Mouse (Mus musculus) ovary, postnatal 10 days (tissue): ENCODE results near the gene Sh2b1.

Source experiments
- DNase-seq: peaks from one replicate; pipeline ENCODE4 v3.0.0; 2022; ENCODE audit warnings: low spot score

Gene Sh2b1

DNA sequence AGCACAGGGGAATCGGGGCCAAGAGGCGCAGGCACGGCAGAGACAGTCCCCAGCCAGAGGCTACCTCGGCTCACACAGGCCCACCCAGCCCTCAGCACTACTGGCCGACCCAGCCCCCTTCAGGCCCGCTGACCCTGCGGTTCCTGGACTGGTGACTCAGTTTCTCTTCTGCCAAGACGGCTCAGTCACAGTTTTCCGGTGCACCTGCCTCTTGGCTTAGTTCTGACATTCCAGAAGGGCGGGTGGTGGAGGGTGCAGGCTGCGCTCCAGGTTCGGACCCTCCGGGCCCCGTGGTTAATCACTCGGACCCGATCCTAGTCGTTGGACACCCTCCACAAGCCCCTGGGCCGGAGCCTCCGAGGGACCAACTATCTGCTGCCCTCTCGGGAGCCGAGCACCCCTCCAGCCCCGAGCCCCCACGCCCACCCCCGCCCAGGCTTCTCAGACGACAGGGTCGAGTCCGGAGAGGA, 703 bp downstream of the Sh2b1 start:
- no peak for DNase-seq

DNA sequence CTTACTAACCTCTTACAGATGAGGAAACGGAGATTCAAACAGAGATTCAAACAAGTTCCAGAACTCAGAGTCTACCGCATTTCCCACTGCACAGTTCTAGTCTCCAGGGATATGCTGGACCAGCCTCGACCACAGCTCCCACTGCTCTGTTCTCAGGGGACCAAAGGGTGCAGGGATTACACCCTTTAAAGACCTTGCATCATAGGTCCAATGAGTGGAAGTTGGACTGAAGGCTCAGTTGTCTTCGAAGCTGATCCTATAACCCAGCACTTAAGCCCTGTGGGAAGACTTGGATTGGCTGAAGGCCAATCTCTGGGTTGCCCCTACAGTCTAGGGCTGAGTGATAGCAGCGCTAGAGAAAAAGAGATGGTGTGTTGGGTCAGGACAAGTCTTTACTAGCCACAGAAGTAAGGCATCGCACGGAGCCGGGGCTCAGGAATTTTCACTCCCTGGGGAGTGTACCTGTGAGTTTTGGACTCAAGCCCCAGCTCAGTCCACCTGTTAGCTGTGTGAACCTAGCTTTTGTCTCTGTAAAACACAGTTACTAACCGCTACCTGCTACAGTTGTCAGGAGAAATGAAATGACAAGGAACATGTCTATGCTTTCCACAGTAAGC, 1.6 kb downstream of the Sh2b1 start:
- DNase-seq = no peak

DNA sequence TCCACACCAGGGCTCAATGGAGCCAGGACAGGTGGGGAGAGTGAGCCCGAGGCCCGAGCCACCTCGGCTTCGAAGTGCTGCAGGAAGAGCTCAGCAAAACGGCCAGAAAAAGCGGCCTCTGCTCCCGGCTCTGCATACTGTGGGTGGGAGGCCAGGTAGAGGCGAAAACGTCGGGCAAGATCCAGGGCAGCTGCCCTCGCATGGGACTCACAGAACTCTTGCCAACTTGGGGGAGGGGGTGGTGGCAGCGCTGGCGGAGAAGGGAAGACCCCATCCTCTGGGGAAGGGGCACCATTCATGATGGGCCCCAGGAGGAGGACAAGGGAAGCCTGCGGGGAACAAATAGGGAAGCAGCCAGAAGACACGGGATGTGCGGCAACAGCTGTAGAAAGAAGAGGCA, 2.5 kb downstream of the Sh2b1 start:
- no peak for DNase-seq

DNA sequence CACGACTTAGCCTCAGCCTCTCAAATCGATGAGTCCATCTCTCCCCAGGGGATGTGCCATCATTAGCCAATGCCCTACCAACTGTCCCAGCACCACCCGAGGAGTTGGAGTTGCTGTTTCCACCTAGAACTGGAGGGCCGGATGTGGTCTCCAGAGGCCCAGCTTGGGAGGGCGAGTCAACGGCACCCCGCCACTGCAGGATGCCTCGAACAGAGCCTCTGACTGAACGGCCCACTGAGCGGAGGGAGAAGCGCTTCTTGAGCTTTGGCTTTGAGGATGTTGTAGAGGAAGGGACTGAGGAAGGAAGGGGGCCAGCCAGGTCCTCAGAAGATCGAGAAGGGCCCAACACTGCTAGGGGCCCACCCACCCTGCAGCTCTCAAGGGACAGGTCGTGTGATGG, 2.9 kb downstream of the Sh2b1 start:
- no peak for DNase-seq

GRCm38 (mm10) chr7:126471853-126472252, 3.4 kb downstream of the Sh2b1 start:
- no peak for DNase-seq

- DNase-seq = no peak
Observed at GRCm38 (mm10) chr7:126471361-126471760, 3.9 kb downstream of the Sh2b1 start.

DNA sequence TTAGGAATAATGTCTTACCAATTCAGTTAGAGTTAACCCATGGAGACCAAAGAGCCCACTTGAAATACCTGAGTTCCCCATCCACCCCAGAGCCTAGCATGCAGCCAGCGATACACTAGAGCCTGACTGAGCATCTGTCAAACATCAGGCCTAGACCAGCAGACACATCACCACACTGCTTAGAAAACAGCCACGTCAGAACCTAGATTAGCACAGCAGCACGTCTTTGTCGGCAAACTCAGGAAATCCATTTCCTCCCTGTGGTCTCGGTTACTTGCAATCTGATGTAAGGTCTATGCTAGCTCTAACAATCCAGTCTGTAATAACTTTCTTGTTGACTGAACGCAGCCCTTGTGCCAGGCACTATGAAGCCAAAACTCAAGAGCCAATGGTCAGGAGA, 5.1 kb downstream of the Sh2b1 start:
- DNase-seq = no peak

- no peak for DNase-seq
Observed at GRCm38 (mm10) chr7:126467834-126468627, 7.2 kb downstream of the Sh2b1 start.

DNA sequence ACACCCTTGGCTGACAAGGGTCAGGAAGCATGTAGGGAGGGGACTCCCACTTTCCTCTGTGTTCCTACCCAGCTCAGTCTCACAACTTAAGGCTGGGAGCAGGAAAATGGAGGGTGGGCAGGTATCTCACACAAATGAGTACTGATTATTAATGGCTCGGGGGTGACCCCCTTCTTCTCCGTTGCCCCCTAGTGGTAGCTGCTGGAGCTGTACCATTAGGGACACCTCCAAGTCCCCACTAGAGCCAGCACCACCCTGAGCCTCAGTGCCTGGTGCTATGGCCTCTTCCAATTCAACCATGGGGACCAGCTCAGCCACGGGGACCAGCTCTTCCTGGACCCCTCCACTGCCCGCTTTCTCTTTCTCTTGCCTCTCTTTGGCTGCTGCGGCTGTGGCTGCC, 8.0 kb downstream of the Sh2b1 start:
- DNase-seq = no peak

- DNase-seq = no peak
Observed at GRCm38 (mm10) chr7:126466707-126467106, 8.5 kb downstream of the Sh2b1 start.

DNA sequence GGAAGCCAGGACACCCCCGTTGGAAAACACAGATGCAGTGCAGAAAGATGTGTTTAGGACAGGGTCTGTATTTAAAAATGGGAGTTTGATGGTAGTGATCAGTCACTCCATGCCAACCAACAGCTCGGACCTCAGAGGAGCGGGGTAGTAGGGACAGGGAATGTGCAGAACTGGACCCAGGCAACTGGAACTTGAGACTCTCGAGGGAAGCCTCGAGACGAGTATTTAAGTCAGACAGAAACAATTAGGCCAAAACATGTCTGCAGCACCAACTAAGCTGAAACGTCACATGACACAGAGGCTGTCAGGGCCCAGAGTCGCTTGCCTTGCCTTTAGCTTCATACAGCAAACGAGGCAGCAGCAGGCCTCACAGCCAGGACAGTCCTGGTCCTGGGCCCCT, 9.1 kb downstream of the Sh2b1 start:
- no peak for DNase-seq

GRCm38 (mm10) chr7:126465246-126466030, 9.8 kb downstream of the Sh2b1 start:
- no peak for DNase-seq

GRCm38 (mm10) chr7:126464836-126465235, 10.4 kb downstream of the Sh2b1 start:
- DNase-seq = no peak

GRCm38 (mm10) chr7:126464121-126464520, 11.1 kb downstream of the Sh2b1 start:
- DNase-seq = no peak

- DNase-seq = no peak
Observed at GRCm38 (mm10) chr7:126463547-126463946, 11.7 kb downstream of the Sh2b1 start.

DNA sequence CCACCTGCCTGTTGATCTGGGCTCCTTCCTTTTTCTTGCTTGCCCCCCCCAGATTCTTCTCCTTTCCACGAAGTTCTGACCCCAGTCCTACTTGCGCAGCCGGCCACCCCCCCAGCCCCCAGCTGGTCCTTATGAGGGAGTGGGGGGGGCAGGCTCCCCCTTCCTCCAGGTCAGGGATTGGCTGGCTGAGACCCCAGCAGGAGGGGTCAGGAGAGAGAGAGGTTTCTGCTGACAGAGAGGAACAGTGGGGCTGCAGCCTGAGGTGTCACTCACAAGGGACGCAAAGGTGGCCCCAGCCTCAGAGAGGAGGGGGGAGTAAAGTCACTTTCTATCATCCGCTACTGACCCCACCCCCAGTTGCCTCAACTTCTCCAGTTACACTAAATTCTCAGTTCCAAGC, 12.2 kb downstream of the Sh2b1 start, which contains the start of gene Atp2a1:
Atp2a1 (minus strand) TSS at position 105 of the 400 bp plus-strand sequence.
- no peak for DNase-seq

DNA sequence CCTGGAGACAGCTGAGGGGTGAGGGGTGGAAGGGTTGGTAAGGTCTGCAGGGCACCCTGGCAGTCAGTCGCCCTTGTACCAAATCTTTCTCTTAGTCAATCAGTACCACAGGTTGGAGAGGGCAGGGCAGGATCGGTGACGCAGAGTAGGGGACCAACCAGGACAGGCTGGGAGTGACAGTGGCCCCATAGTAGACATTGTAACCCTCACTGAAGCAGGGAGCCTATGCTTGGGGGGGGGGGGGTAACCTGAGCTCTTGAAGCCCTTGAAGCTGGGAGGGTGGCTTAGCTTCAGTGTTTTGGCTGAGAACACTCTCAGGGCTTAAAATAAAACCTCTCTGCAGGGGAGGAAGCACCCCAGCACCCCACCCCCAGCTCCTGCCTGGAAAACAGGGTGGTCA, 13.6 kb downstream of the Sh2b1 start:
- no peak for DNase-seq

DNA sequence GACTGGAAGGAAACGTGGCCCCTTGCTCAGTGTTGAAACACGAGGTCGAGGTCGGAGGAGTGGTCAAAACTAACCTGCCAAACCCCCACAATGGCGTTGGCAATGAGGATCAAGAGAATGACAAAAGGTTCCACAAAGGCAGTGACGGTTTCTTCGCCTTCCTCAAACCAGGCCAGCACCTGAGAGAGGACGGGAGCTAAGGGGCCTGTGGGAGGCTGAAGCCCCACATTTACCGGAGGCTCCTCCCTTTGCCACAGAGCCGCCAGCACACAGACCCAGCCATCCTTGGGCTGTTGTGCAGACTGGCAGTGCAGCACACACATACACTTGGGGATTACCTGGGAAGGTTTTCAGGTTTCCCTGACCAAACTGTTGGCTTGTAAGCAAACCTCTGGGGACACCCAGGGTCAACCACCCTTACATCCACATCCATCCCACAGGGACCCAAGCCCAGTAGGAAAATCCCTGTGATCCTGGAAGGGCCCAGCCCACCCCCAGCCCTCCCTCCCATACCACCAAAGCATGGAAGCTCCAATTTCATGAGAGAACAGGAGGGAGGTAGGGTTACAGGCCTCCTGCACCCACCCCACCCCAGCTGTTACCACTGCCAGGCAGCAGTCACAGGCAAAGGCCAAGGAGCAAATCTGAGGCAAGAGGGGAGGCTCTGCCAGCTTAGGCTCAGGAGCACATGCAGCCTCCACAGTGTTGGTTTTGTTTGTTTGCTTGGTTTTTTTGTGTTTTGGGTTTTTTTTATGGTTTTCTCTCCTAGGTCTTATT, 14.4 kb downstream of the Sh2b1 start:
- DNase-seq = no peak

DNA sequence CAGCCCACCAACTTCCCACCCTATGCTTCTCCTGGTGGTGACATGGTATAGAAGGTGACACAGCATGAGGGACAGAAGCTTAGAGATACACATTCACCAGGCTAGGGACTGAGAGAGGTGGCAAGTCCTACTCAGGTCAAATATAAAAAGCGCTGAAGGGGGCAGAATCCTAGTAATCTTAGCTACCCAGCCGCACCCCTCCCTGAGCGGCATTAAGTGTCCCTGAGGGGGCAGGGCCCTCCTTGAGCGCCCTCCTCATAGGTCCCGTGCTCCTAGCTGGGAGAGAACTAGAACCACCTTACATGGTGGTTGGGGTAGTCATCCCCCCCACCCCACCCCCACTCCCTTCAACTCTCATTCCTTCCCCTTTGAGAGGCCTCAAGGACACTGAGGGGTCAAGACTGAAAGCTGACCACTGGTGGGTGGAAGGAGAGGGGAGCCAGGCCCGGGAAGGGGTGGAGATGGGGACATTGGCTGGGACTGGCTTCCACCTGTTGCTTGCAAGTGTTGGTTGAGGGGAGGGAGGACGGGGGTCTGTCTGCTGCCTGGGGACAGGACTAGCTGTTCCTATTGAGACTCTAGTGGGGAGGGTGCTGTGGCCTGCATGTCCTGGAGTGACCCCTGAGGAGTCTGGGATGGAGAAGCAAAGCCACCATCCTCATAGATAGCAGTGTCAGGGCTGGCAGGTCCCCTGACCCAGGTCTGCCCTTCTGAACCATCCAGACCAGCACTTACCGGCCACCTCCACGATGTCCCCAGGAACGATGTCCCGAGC, 16.2 kb downstream of the Sh2b1 start:
- DNase-seq = no peak

DNA sequence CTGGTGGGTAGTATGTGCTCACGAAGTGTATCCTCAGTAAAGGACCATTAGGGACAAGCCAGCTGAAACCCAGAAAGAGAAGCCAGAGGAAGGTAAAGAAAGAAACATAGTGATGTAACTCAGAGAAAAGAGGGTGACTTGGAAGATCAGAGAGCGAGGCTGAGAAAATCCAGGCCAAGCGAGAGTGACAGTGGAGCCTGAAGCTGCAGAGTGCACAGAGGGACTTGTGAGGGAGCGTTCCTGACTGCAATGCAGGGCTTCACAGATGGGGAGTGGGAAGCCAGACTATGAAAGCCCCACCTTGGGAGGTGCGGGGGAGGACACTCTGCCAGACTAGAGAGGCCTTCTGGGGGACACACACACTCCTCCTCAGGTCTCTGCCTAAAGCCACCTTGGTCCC, 17.0 kb downstream of the Sh2b1 start:
- DNase-seq = no peak
